Mouse (Mus musculus): ENCODE measurements around the gene U2af1. TPM values are rescaled to one million over a fixed set of nuclear protein-coding genes. Genes with fewer than 3 reads are reported as not detected.
"Not testable (repeated sequence)": the region's sequence is repeated elsewhere in the genome, so short reads cannot be mapped to it uniquely, and the experiment has no call there.

U2af1 gene
- total RNA-seq, 2 experiments from 2014 or later: 115 to 118 TPM

DNA sequence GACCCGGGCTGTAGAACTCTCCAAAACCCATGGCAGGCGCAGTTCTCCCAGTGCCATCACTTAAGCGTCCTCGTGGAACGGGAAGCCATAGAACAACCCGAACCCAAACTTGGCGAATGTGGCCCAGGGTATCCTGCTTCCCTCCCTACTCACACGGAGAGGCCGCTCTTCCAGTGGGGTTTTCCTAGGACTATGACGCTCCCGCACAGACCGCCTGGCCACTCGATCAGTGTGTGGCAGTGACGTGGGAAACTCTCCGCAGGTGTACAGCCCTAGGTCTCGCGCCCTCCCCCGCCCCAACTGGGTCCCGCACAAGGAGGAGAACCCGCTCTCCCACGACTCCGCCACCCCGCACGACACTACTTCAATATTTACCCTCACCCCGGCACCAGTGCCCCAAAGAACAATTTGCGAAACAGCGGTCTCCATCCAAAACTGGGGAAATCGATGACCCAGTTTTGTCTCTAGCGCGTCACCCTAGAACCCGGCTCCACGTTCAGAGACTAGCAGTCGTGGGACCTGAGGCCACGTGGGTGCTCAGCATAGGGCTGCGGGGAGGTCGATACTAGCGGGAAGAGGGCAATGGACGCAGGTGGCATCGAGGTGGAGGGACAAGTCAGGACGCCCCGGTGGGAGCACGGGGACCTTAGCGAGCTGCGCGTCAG, 22.3 kb downstream of the U2af1 start:
- intact Hi-C loops (cut with DNase I): loop anchor here (5.0 kb wide), 1 partner anchor 64 kb away; no protein-coding TSS in a partner anchor
- DNase-seq (ENCODE audit: extremely low spot score in 1 of 2, low spot score in 2 of 2): no peak

DNA sequence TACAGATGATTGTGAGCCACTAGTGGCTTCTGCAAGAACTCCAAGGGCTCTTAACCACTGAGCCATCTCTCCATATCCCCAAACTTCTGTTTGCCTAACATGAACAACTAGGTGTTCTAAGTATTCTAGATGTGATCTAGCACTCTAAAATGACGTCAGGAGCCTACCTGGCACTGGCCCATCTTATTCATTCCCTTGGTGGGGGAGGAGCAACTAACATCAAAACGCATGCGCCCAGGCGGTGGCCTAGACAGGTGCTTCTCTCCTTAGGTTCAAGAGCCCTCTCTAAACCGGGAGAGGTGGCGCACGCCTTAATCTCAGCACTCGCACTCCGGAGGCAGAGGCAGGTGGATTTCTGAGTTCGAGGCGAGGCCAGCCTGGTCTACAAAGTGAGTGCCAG, 22.9 kb downstream of the U2af1 start:
- no peak for DNase-seq (ENCODE audit: extremely low spot score in 1 of 2, low spot score in 2 of 2)
- intact Hi-C loops (cut with DNase I): loop anchor here (5.0 kb wide), 1 partner anchor 63 kb away; no protein-coding TSS in a partner anchor

DNA sequence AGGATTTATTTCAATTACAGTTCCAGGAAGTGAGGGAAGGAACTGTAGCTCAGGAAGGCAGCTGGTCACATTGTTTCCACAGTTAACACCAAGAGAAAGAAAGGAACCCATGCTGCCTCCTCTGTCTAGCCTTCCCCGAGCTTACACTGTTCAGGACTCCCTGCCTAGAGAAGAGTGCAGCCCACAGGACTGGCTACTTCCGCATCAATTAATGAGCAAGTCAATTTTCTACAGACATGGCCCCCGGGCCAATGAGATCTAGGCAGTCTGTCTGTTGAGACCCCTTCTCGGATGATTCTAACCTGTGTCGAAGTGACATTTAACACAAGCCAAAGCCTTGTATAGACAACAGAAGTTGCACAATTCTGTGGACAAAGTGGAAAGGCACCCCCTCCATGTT, 23.8 kb downstream of the U2af1 start:
- DNase-seq (ENCODE audit: extremely low spot score in 1 of 2, low spot score in 2 of 2): no peak
- intact Hi-C loops (cut with DNase I): loop anchor here (5.0 kb wide), 1 partner anchor 63 kb away; no protein-coding TSS in a partner anchor

DNA sequence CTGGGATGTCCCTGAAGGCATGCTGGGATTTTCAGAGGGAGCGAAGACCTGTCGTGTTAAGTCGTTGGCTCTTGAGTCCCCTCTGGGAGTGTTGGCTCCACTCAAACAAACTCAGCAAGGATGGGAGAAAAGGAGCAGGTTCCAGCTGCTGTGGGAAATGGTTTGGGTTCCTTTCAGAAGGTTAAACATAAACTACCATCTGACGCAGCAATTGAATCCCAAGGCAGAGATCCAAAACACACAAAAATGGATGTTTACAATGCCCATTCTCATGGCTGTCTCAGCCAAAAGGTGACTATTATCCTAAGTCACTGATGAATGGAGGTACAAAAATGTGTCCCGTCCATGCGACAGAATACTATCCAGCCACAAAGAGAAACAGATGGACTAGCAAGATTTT, 25.7 kb downstream of the U2af1 start:
- DNase-seq (ENCODE audit: extremely low spot score in 1 of 2, low spot score in 2 of 2): no peak
- intact Hi-C loops (cut with DNase I): no loop called here

DNA sequence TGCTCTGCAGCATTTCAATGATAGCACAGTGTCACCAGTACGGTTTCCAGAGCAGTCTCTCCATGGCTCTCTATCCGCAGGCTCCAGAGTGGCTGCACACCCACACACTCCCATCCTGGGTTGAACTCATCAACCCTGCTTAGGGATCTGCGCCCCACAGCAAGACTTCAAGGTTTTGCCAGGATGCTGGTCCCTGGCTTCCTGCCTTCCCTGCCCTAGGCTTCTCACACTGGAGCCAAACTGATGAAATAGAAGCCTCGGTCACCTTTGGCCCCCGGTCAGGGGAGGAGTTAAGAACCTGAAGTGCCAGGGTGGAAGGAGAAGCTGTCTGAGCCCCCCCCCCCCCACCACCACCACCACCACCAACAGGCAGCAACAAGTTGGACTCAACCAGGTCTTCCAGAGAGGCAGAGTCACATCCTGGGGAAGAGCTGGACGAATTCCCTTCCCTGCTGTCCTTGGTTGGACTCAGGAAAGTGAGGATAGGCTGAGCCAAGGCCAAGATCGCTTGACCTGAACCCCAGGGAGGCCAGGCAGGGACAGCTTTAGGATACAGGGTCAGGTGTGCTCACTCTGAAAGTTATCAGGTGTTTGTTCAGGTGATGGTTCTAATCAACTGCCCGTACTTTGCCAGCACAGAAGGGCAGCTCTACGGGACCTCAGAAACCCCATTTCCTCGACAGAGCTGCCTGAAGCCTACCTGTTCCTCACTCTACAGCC, 27.5 kb downstream of the U2af1 start:
- intact Hi-C loops (cut with DNase I): no loop called here
- DNase-seq (ENCODE audit: extremely low spot score in 1 of 2, low spot score in 2 of 2): no peak

DNA sequence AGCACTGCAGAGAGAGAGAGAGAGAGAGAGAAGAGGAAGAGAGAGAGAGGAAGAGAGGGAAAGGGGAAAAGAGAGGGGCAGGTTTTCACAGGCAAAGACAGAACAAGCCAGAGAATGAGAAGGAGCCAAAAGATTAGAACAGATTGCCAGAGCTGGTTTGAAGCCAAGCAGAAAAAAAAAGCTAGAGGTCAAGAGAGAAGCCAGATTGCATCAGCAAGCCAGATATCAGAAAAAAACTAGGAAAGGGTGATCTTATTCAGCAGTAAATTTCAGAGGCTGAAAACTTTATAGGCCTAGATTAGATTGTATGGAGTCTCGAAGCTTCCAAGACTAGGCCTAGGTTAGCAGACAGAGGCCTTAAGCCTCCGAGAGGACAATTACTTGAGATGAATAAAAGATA, 30.7 kb downstream of the U2af1 start:
- no peak for DNase-seq (ENCODE audit: extremely low spot score in 1 of 2, low spot score in 2 of 2)
- intact Hi-C loops (cut with DNase I): no loop called here

DNA sequence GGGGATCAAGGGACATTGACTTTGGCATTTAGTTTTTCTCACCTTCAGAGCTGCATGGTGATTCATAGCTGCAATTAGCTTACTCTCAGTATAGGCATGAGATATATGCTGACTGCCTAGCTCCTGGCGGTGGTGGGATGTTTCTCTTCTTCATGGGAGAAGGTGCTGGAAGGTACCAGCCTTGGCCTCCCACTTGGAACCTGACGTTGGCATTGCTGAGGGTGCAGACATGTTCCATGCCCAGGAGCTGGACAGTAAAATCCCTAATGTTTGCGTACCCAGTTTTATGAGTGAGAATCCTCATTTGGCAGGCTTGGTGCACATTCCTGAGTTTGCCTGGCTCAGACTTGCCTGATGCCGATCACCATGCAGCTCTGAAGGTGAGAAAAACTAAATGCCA, 35.6 kb downstream of the U2af1 start:
- no peak for DNase-seq (ENCODE audit: extremely low spot score in 1 of 2, low spot score in 2 of 2)
- intact Hi-C loops (cut with DNase I): no loop called here

DNA sequence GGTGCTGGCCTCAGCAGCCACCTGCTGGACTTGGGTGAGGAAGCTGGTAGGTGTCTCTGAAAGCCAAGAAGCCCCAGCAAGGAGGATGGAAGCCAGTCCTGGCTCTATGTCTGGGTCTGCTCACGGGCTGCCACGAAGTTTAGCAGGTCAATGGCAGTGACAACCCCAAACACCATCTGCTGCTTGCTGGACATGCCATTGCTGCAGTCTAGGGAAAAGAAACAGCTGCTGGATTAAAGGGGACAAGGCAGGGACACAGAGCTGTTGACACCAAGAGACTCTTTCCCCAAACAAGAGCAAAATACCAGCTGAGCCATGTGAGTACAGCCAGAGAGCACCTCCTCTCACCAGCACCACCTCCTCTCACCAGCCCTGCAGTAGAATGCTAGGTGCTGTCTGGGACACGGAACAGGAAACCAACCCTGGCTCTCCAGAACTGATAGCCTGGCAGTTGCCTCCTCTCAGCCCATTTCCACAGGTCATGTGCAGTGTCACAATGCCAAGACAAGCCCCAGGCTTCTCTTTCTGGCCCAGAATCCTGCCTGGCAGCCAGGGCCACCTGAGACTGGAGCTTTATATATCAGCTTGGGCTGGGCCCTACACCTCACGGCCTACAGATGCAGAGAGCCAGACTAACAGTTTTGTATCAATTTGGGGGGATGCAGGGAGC, 45.5 kb downstream of the U2af1 start:
- intact Hi-C loops (cut with DNase I): no loop called here
- no peak for DNase-seq (ENCODE audit: extremely low spot score in 1 of 2, low spot score in 2 of 2)

DNA sequence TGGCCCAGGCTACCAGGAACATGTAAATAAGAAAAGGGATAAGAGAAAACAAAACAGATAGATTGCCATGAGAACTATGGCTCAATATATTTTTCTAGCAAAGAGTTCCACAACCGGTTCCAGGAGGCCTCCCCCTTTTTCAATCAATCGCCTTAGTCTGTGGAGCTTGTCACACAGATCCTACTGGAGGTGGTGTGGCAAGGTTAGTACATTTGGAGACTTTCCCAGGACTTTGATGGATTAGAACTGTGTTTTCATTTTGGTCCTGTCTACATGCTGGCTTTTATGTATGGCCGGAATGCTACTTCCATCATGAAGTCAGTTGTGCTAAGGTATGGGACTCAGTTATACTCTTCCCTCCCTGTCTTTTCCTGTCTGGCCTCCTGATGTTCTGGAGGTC, 48.8 kb downstream of the U2af1 start:
- intact Hi-C loops (cut with DNase I): no loop called here
- DNase-seq (ENCODE audit: extremely low spot score in 1 of 2, low spot score in 2 of 2): no peak

DNA sequence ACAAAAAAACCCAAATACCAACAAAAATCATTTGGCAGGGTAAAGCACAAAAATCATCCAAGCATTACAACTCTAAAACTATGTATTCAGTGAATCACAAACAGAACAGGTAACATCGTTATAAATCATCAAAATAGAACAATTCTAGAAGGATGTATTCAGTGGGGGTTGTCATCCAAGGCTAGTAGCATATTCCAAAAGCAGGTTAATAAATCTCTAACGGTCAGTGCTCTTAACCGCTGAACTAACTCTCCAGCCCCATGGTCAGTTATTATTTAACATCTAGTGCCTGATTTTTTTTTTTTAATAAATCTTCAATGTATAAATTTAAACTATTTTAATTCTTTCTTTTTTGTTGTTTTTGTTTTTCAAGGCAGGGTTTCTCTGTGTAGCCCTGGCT, 49.5 kb downstream of the U2af1 start:
- DNase-seq (ENCODE audit: extremely low spot score in 1 of 2, low spot score in 2 of 2); intact Hi-C loops (cut with DNase I): not testable (repeated sequence)

DNA sequence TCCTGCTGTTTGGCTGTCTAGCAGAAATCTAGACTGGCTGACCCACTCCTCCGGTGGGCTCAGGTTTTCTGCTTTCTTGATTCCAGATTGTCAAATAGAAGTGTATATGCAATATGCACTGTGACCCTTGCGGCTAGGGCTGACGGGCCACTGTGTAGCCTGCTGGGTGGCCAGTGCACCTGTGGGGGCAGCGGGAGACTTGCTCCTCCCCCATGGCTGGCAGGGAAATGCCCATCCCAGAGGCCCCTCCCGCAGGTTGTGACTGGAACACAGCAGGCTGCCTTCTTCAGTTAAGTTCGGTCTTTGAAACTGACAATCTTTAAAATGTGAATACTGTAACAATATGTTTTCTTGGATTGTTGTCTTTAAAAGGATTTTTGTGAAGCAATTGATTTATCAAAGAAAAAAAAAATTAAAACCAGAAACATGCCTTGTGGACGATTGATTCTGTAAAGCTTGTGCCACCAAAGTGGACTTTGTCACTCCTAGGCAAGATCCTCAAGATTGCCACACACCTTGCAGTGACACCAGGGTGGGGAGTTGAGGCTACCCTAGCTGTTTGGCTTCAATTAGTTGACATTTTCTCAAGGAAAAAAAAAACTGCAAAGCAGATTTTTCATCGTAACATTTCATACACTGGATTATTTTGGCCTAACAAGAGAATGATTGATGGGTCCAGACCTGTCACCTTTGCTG, 51.3 kb downstream of the U2af1 start:
- DNase-seq (ENCODE audit: extremely low spot score in 1 of 2, low spot score in 2 of 2): no peak
- intact Hi-C loops (cut with DNase I): no loop called here

DNA sequence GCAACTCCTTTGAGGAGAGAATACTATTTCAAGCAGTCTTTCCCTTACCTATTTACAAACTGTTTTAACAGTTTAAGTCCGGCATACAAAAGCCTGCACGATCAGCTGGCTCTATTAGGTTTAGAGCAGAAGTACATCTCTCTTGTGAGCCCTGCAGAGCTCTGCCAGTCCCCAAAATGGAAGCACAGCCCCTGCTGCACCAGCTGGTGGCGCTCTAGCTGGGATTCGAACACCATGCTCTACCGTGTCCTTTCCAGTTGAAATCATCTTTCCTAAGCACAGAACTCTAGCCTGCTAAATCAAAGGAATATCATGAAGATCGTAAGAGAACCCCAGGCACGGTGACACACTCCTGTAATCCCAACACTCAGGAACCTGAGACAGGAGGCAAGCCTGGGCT, 52.3 kb downstream of the U2af1 start:
- intact Hi-C loops (cut with DNase I): no loop called here
- DNase-seq (ENCODE audit: extremely low spot score in 1 of 2, low spot score in 2 of 2): no peak

DNA sequence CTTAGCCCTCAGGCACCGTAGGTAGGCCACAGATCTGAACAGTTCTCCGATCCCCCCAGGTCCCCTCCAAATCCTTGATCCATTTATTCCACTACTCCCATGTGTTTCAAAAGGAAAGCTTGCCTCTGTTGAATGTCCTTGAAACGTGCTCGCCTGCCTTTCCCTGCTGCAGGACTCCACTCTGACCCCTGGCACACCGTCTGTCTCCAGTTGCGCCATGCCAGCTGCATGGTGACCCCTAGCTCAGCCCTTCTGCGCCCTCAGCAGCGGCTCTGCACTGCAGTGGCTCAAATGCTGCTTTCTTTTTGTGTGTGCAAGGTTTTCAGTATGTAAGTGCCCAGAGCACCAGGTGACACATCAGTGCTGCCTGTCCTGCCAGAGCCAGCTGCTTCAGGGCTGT, 60.1 kb downstream of the U2af1 start:
- intact Hi-C loops (cut with DNase I): no loop called here

DNA sequence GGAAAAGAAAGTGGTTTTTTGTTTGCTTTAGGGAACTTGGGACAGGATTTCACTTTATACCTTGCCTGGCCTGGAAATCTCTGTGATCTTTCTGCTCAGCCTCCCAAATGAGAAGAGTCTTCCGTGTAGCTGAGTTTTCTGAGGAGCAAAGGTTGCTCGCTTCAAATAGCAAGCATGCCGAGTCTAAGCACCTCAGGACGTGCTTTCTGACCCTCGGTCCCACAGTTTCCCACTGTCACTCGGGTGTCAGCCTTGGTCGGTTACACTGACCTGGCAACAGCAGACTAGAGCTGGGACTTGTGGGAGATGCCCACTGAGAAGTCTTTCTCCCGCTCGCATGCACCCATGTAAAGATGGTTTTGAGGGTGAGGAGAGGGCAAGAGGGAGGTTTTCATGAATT, 60.7 kb downstream of the U2af1 start:
- DNase-seq (ENCODE audit: extremely low spot score in 1 of 2, low spot score in 2 of 2): no peak
- intact Hi-C loops (cut with DNase I): no loop called here

More for the DNA sequence above, 60.1 kb downstream of the U2af1 start:
- no peak for DNase-seq (ENCODE audit: extremely low spot score in 1 of 2, low spot score in 2 of 2)

Other genes with a start within 250 kb of the U2af1 start
- 10 to 100 TPM; 29.4 to 38.2 TPM for gene Wdr4, start 138.9 kb downstream of the U2af1 start, total RNA-seq (2021)
- 100 to 1,000 TPM; 329 to 338 TPM for gene Ndufv3, start 138.8 kb downstream of the U2af1 start, total RNA-seq (2021)
- 10 to 100 TPM; 14.1 to 14.4 TPM for gene Pknox1, start 94.2 kb downstream of the U2af1 start, total RNA-seq (2021)
- 10 to 100 TPM; 39.4 to 64.4 TPM for gene Cbs, start 21.7 kb downstream of the U2af1 start, total RNA-seq (2021)
- 1 to 10 TPM in 1 of 2 experiments, under 1 TPM in 1; 0.85 to 1.2 TPM for gene Cryaa, start 18.9 kb upstream of the U2af1 start, total RNA-seq (2021)
- 10 to 100 TPM; 22.2 to 22.8 TPM for gene Sik1, start 196.9 kb upstream of the U2af1 start, total RNA-seq (2021)